Mouse (Mus musculus) midbrain, embryonic 15.5 days (tissue): ENCODE data around the gene Trat1. TPM values are rescaled to one million over a fixed set of nuclear protein-coding genes. Genes with fewer than 3 reads are reported as not detected.

Experiments
- ATAC-seq: fragments of 200-750 bp; cut with Nextera tagmentation; replicated peaks from 2 replicates; pipeline ENCODE4 v1.8.0; 2017; ENCODE audit warnings: moderate TSS enrichment
- H3K27ac ChIP-seq: fragments of 300-500 bp; sonication (generic); 2 replicates; pipeline ENCODE4 v1.5.1; 2015; ENCODE audit warnings: mild to moderate bottlenecking, inconsistent platforms
- H3K27me3 ChIP-seq: fragments of 300-500 bp; sonication (generic); replicated peaks from 2 replicates; pipeline ENCODE4 v1.6.1; 2015; ENCODE audit warnings: inconsistent platforms
- H3K36me3 ChIP-seq: fragments of 300-500 bp; sonication (generic); replicated peaks from 2 replicates; pipeline ENCODE4 v1.6.1; 2015; ENCODE audit warnings: inconsistent platforms
- H3K4me1 ChIP-seq: fragments of 300-500 bp; sonication (generic); 2 replicates; pipeline ENCODE4 v1.6.1; 2015; ENCODE audit warnings: inconsistent platforms
- H3K4me2 ChIP-seq: fragments of 300-500 bp; sonication (generic); 2 replicates; pipeline ENCODE4 v1.6.1; 2015; ENCODE audit warnings: inconsistent platforms, mild to moderate bottlenecking, moderate library complexity
- H3K4me3 ChIP-seq: fragments of 300-500 bp; sonication (generic); 2 replicates; pipeline ENCODE4 v1.5.1; 2015; ENCODE audit warnings: mild to moderate bottlenecking, inconsistent platforms
- H3K9ac ChIP-seq: fragments of 300-500 bp; sonication (generic); 2 replicates; pipeline ENCODE4 v1.6.1; 2015; ENCODE audit warnings: mild to moderate bottlenecking, inconsistent platforms
- H3K9me3 ChIP-seq: fragments of 300-500 bp; sonication (generic); 2 replicates; pipeline ENCODE4 v1.6.1; 2016; ENCODE audit warnings: inconsistent platforms
- WGBS: fragments of 180-500 bp; shearing (Covaris S2); methylation state at CpG from one replicate; pipeline ENCODE4 v1.1.7; 2015; ENCODE audit warnings: mixed read lengths; 5-methylcytosine and 5-hydroxymethylcytosine counted together
- polyA plus RNA-seq: library from polyadenylated mRNA; unstranded; fragments of >200 nt; fragmentation: Nextera tagmentation; extraction: Ambion mirVana; gene quantifications from 2 replicates; pipeline ENCODE4 v1.2.1, GENCODE M21; 2015

Gene Trat1
- polyA plus RNA-seq, 1 experiment from 2014 or later = not detected

GRCm38 (mm10) chr16:48769183-48769582, 2.6 kb downstream of the Trat1 start:
- no peaks in the 10 kb centered on the region for H3K36me3 ChIP-seq
- 89% methylated on average over 3 of the region's 3 CpGs for WGBS
- no peaks in the 10 kb centered on the region for H3K4me1 ChIP-seq
- H3K9me3 ChIP-seq = no peaks in the 10 kb centered on the region
- no peak overlapping the region for H3K27ac ChIP-seq
- no peak overlapping the region for H3K4me3 ChIP-seq
- no peaks in the 10 kb centered on the region for H3K27me3 ChIP-seq
- no peak overlapping the region for H3K9ac ChIP-seq
- no peak for ATAC-seq
- H3K4me2 ChIP-seq = no peak overlapping the region

- no peak; the same call in 1 of the 2 replicates for ATAC-seq
- 74% methylated on average over 17 of the region's 17 CpGs for WGBS
Observed at GRCm38 (mm10) chr16:48760643-48761481, 11.0 kb downstream of the Trat1 start.

GRCm38 (mm10) chr16:48750145-48750827, 21.5 kb downstream of the Trat1 start:
- no peak overlapping the region for H3K9ac ChIP-seq
- no peak overlapping the region for H3K27ac ChIP-seq
- H3K4me1 ChIP-seq = 0 out of 2 replicates have a peak, but pooled peaks cover 5% of the 10 kb centered on the region
- H3K4me2 ChIP-seq = peak overlapping the region; percentile 46
- peak overlapping the region; percentile 11; the same call in 1 of the 2 replicates for H3K4me3 ChIP-seq
- WGBS = 16% methylated on average over 26 of the region's 26 CpGs
- H3K36me3 ChIP-seq = no peaks in the 10 kb centered on the region
- H3K27me3 ChIP-seq = no peaks in the 10 kb centered on the region
- ATAC-seq = peak; percentile 66; the same call in 1 of the 2 replicates
- no peaks in the 10 kb centered on the region for H3K9me3 ChIP-seq

More at GRCm38 (mm10) chr16:48760643-48761481, 11.0 kb downstream of the Trat1 start:
- Histone ChIP-seq H3K27me3 (no peaks in the 10 kb centered on the region), H3K27ac (no peak overlapping the region), H3K4me3 (no peak overlapping the region), H3K36me3 (no peaks in the 10 kb centered on the region), H3K9ac (no peak overlapping the region), H3K4me2 (no peak overlapping the region), H3K9me3 (no peaks in the 10 kb centered on the region), H3K4me1 (no peaks in the 10 kb centered on the region)

- H3K27ac ChIP-seq = no peak overlapping the region
- ATAC-seq = no peak
- H3K9me3 ChIP-seq = no peaks in the 10 kb centered on the region
- 95% methylated on average over 2 of the region's 2 CpGs for WGBS
- no peak overlapping the region for H3K4me2 ChIP-seq
- no peak overlapping the region for H3K4me3 ChIP-seq
- no peaks in the 10 kb centered on the region for H3K36me3 ChIP-seq
- H3K9ac ChIP-seq = no peak overlapping the region
- H3K4me1 ChIP-seq = 0 out of 2 replicates have a peak, but pooled peaks cover 4% of the 10 kb centered on the region
- H3K27me3 ChIP-seq = no peaks in the 10 kb centered on the region
Observed at GRCm38 (mm10) chr16:48745418-48745817, 26.4 kb downstream of the Trat1 start.

- Histone ChIP-seq H3K4me1 (0 out of 2 replicates have a peak, but pooled peaks cover under 1% of the 10 kb centered on the region), H3K36me3 (no peaks in the 10 kb centered on the region), H3K9ac (no peak overlapping the region), H3K4me3 (no peak overlapping the region), H3K9me3 (no peaks in the 10 kb centered on the region), H3K27me3 (no peaks in the 10 kb centered on the region), H3K4me2 (no peak overlapping the region), H3K27ac (no peak overlapping the region)
- WGBS = 80% methylated on average over 2 of the region's 2 CpGs
- no peak for ATAC-seq
Observed at GRCm38 (mm10) chr16:48745011-48745410, 26.8 kb downstream of the Trat1 start.

GRCm38 (mm10) chr16:48741549-48741948, 30.3 kb downstream of the Trat1 start:
- H3K9me3 ChIP-seq = no peaks in the 10 kb centered on the region
- H3K27me3 ChIP-seq = no peaks in the 10 kb centered on the region
- H3K9ac ChIP-seq = no peak overlapping the region
- no peak overlapping the region for H3K4me2 ChIP-seq
- H3K4me1 ChIP-seq = no peaks in the 10 kb centered on the region
- 81% methylated on average over 3 of the region's 3 CpGs for WGBS
- no peak for ATAC-seq
- H3K36me3 ChIP-seq = no peaks in the 10 kb centered on the region
- no peak overlapping the region for H3K27ac ChIP-seq
- H3K4me3 ChIP-seq = no peak overlapping the region

GRCm38 (mm10) chr16:48739974-48740373, 31.8 kb downstream of the Trat1 start:
- no peak for ATAC-seq
- 88% methylated on average over 6 of the region's 6 CpGs for WGBS
- Histone ChIP-seq H3K4me1 (no peaks in the 10 kb centered on the region), H3K27me3 (no peaks in the 10 kb centered on the region), H3K9ac (no peak overlapping the region), H3K9me3 (no peaks in the 10 kb centered on the region), H3K36me3 (no peaks in the 10 kb centered on the region), H3K4me2 (no peak overlapping the region), H3K27ac (no peak overlapping the region), H3K4me3 (no peak overlapping the region)

GRCm38 (mm10) chr16:48738429-48738828, 33.4 kb downstream of the Trat1 start:
- no peak for ATAC-seq
- no peaks in the 10 kb centered on the region for H3K27me3 ChIP-seq
- H3K4me1 ChIP-seq = no peaks in the 10 kb centered on the region
- no peaks in the 10 kb centered on the region for H3K9me3 ChIP-seq
- no peak overlapping the region for H3K27ac ChIP-seq
- no peak overlapping the region for H3K4me2 ChIP-seq
- no peak overlapping the region for H3K9ac ChIP-seq
- H3K36me3 ChIP-seq = no peaks in the 10 kb centered on the region
- H3K4me3 ChIP-seq = no peak overlapping the region
- WGBS = 93% methylated on average over 2 of the region's 2 CpGs

GRCm38 (mm10) chr16:48736890-48737289, 34.9 kb downstream of the Trat1 start:
- no peak overlapping the region for H3K4me2 ChIP-seq
- H3K27me3 ChIP-seq = no peaks in the 10 kb centered on the region
- H3K36me3 ChIP-seq = no peaks in the 10 kb centered on the region
- H3K9ac ChIP-seq = no peak overlapping the region
- H3K4me3 ChIP-seq = no peak overlapping the region
- no peak overlapping the region for H3K27ac ChIP-seq
- no peaks in the 10 kb centered on the region for H3K4me1 ChIP-seq
- ATAC-seq = no peak
- no peaks in the 10 kb centered on the region for H3K9me3 ChIP-seq
- 87% methylated on average over 3 of the region's 3 CpGs for WGBS

GRCm38 (mm10) chr16:48720259-48720658, 51.6 kb downstream of the Trat1 start:
- 87% methylated on average over 3 of the region's 3 CpGs for WGBS
- no peak for ATAC-seq
- H3K36me3 ChIP-seq = no peaks in the 10 kb centered on the region
- H3K27ac ChIP-seq = no peak overlapping the region
- no peak overlapping the region for H3K4me2 ChIP-seq
- H3K27me3 ChIP-seq = no peaks in the 10 kb centered on the region
- H3K9me3 ChIP-seq = no peaks in the 10 kb centered on the region
- H3K4me3 ChIP-seq = no peak overlapping the region
- H3K9ac ChIP-seq = no peak overlapping the region
- H3K4me1 ChIP-seq = no peaks in the 10 kb centered on the region

- Histone ChIP-seq H3K27me3 (no peaks in the 10 kb centered on the region), H3K9me3 (no peaks in the 10 kb centered on the region), H3K4me1 (no peaks in the 10 kb centered on the region), H3K36me3 (no peaks in the 10 kb centered on the region), H3K4me3 (no peak overlapping the region), H3K9ac (no peak overlapping the region), H3K4me2 (no peak overlapping the region), H3K27ac (no peak overlapping the region)
- no peak for ATAC-seq
- WGBS = 77% methylated on average over 3 of the region's 3 CpGs
Observed at GRCm38 (mm10) chr16:48719679-48720078, 52.1 kb downstream of the Trat1 start.

GRCm38 (mm10) chr16:48716343-48716742, 55.5 kb downstream of the Trat1 start:
- no peaks in the 10 kb centered on the region for H3K4me1 ChIP-seq
- no peak overlapping the region for H3K9ac ChIP-seq
- no peaks in the 10 kb centered on the region for H3K36me3 ChIP-seq
- no peaks in the 10 kb centered on the region for H3K27me3 ChIP-seq
- no peak overlapping the region for H3K4me2 ChIP-seq
- H3K4me3 ChIP-seq = no peak overlapping the region
- ATAC-seq = no peak
- no peaks in the 10 kb centered on the region for H3K9me3 ChIP-seq
- no peak overlapping the region for H3K27ac ChIP-seq
